Mouse (Mus musculus) MEL (cell line): ENCODE measurements around the gene Zfp719.

Experiments used
- CHD1 ChIP-seq: IDR thresholded peaks from 2 replicates; pipeline ENCODE4 v1.6.1; 2012; ENCODE audit warnings: low read depth, mild to moderate bottlenecking, inconsistent platforms, low read length, improper control_type of control experiment
- CTCF ChIP-seq, 3 experiments: IDR thresholded peaks in 2 of 3; conservative IDR thresholded peaks in 1 of 3; 2 replicates each; pipeline ENCODE4 v1.5.1; 2011 to 2012; ENCODE audit warnings: low read length in 3 of 3, low read depth in 2 of 3, mild to moderate bottlenecking in 2 of 3, improper control_type of control experiment in 1 of 3, inconsistent platforms in 1 of 3, mixed read lengths in 1 of 3, moderate library complexity in 1 of 3; ENCODE audit not compliant: control insufficient read depth in 1 of 3, insufficient read depth in 1 of 3, poor library complexity in 1 of 3, severe bottlenecking in 1 of 3
- HCFC1 ChIP-seq: IDR thresholded peaks from 2 replicates; pipeline ENCODE4 v1.6.1; 2012; ENCODE audit warnings: low read depth, mild to moderate bottlenecking, inconsistent platforms, low read length, improper control_type of control experiment, moderate library complexity
- MAFK ChIP-seq: IDR thresholded peaks from 2 replicates; pipeline ENCODE4 v1.6.1; 2011; ENCODE audit warnings: low read depth, mild to moderate bottlenecking, low read length, improper control_type of control experiment, borderline replicate concordance
- MAX ChIP-seq: IDR thresholded peaks from 2 replicates; pipeline ENCODE4 v1.6.1; 2011; ENCODE audit warnings: low read length, improper control_type of control experiment
- POLR2A ChIP-seq, 2 experiments: IDR thresholded peaks; 2 replicates each; pipeline ENCODE4 v1.6.1; 2011 to 2012; ENCODE audit warnings: low read length in 2 of 2, mild to moderate bottlenecking in 2 of 2, control low read depth in 1 of 2, improper control_type of control experiment in 1 of 2, low read depth in 1 of 2, moderate library complexity in 1 of 2; ENCODE audit not compliant: control insufficient read depth in 1 of 2, insufficient read depth in 1 of 2, poor library complexity in 1 of 2
- RAD21 ChIP-seq: IDR thresholded peaks from 2 replicates; pipeline ENCODE4 v1.6.1; 2011; ENCODE audit warnings: mild to moderate bottlenecking, low read depth, low read length, improper control_type of control experiment
- RCOR1 ChIP-seq: IDR thresholded peaks from 2 replicates; pipeline ENCODE4 v1.6.1; 2012; ENCODE audit warnings: low read depth, mild to moderate bottlenecking, inconsistent platforms, low read length, improper control_type of control experiment
- TCF12 ChIP-seq: IDR thresholded peaks from 2 replicates; pipeline ENCODE4 v1.6.1; 2014; ENCODE audit warnings: low read depth, mild to moderate bottlenecking, inconsistent platforms, low read length, improper control_type of control experiment, moderate library complexity
- UBTF ChIP-seq: IDR thresholded peaks from 2 replicates; pipeline ENCODE4 v1.6.1; 2012; ENCODE audit warnings: low read depth, mild to moderate bottlenecking, inconsistent platforms, low read length, improper control_type of control experiment, moderate library complexity, borderline replicate concordance; ENCODE audit not compliant: insufficient read depth
- USF1 ChIP-seq: IDR thresholded peaks from 2 replicates; pipeline ENCODE4 v1.6.1; 2014; ENCODE audit warnings: low read depth, mild to moderate bottlenecking, inconsistent platforms, low read length, improper control_type of control experiment, moderate library complexity
- ZMIZ1 ChIP-seq: IDR thresholded peaks from 2 replicates; pipeline ENCODE4 v1.6.1; 2012; ENCODE audit warnings: low read depth, mild to moderate bottlenecking, inconsistent platforms, low read length, improper control_type of control experiment, moderate library complexity

DNA sequence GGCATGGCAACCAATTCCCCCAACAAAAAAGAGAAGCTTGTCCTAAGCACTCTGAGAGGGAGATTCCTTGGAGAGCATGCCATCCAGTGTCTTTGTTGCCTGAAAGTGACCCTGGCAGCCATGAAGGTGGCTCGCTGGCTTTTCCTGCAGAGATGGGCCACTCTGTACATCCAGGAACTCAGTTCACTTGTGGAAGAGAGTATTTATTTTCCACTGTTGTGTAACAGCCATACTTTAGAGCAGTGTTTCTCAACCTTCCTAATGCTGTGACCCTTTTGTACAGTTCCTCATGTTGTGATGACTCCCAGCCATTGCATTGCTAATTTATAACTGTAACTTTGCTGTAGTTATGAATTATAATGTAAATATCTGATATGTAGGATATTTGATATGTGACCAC is 57.7 kb downstream of the Zfp719 start:
- TF ChIP-seq CHD1 (no peak), CTCF (IDR thresholded peaks at IDR 0.05 in 2 of 3, conservative IDR thresholded peaks at IDR 0.05 in 1 of 3; ENCODE audit: control insufficient read depth in 1 of 3, insufficient read depth in 1 of 3, low read depth in 2 of 3, low read length in 3 of 3, poor library complexity in 1 of 3, severe bottlenecking in 1 of 3) (no peak), MAFK (no peak), RAD21 (no peak), RCOR1 (no peak), POLR2A (IDR thresholded peaks at IDR 0.05; ENCODE audit: control insufficient read depth in 1 of 2, insufficient read depth in 1 of 2, low read depth in 1 of 2, low read length in 2 of 2, poor library complexity in 1 of 2) (no peak), UBTF (no peak), USF1 (no peak), TCF12 (no peak), HCFC1 (no peak), ZMIZ1 (no peak), MAX (no peak)
